Mouse (Mus musculus) T-helper 2 cell (primary cell): ENCODE data around the gene A930033H14Rik.

Source experiments
- in situ Hi-C: fragments of 300-600 bp; cut with MboI, MseI; formaldehyde crosslinking; loops from one replicate; pipeline ENCODE4 v1.15.1; 2025; ENCODE audit warnings: high pct_unique_total_duplicates

A930033H14Rik gene

GRCm38 (mm10) chr10:69212542-69213440 is at the start of gene A930033H14Rik:
TSS of gene A930033H14Rik (minus strand) at chr10:69213098.
- in situ Hi-C loops, result no loop called here

- in situ Hi-C loops, result no loop called here
These were observed 47.0 kb upstream of the A930033H14Rik start for GRCm38 (mm10) chr10:69259929-69260328.

- in situ Hi-C loops, result no loop called here
These were observed 46.3 kb upstream of the A930033H14Rik start for GRCm38 (mm10) chr10:69259161-69259560.

GRCm38 (mm10) chr10:69258588-69258987 is 45.7 kb upstream of the A930033H14Rik start:
- in situ Hi-C loops, result no loop called here

- in situ Hi-C loops, result no loop called here
These were observed 44.8 kb upstream of the A930033H14Rik start for GRCm38 (mm10) chr10:69257592-69258133.

GRCm38 (mm10) chr10:69255594-69255993 is 42.7 kb upstream of the A930033H14Rik start:
- in situ Hi-C loops, result no loop called here

- in situ Hi-C loops, result no loop called here
These were observed 41.5 kb upstream of the A930033H14Rik start for GRCm38 (mm10) chr10:69254390-69254847.

GRCm38 (mm10) chr10:69253686-69254080 is 40.8 kb upstream of the A930033H14Rik start:
- in situ Hi-C loops, result no loop called here

GRCm38 (mm10) chr10:69253075-69253685 is 40.3 kb upstream of the A930033H14Rik start:
- in situ Hi-C loops, result no loop called here

GRCm38 (mm10) chr10:69252112-69253074 is 39.5 kb upstream of the A930033H14Rik start:
- in situ Hi-C loops, result no loop called here

- in situ Hi-C loops, result no loop called here
These were observed 38.4 kb upstream of the A930033H14Rik start for GRCm38 (mm10) chr10:69251254-69251653.

GRCm38 (mm10) chr10:69248261-69249160 is 35.6 kb upstream of the A930033H14Rik start:
- in situ Hi-C loops, result no loop called here

GRCm38 (mm10) chr10:69247311-69248033 is 34.6 kb upstream of the A930033H14Rik start:
- in situ Hi-C loops, result no loop called here

GRCm38 (mm10) chr10:69246762-69247161 is 33.9 kb upstream of the A930033H14Rik start:
- in situ Hi-C loops, result no loop called here

GRCm38 (mm10) chr10:69245906-69246668 is 33.2 kb upstream of the A930033H14Rik start:
- in situ Hi-C loops, result no loop called here

- in situ Hi-C loops, result no loop called here
These were observed 32.3 kb upstream of the A930033H14Rik start for GRCm38 (mm10) chr10:69245151-69245550.

- in situ Hi-C loops, result no loop called here
These were observed 27.6 kb upstream of the A930033H14Rik start for GRCm38 (mm10) chr10:69240530-69240929.

- in situ Hi-C loops, result no loop called here
These were observed 25.4 kb upstream of the A930033H14Rik start for GRCm38 (mm10) chr10:69238311-69238710.

- in situ Hi-C loops, result no loop called here
These were observed 24.9 kb upstream of the A930033H14Rik start for GRCm38 (mm10) chr10:69237781-69238180.
